Mouse (Mus musculus): ENCODE measurements around the gene Bend4. TPM values are rescaled to one million over a fixed set of nuclear protein-coding genes. Genes with fewer than 3 reads are reported as not detected.

Gene Bend4
- polyA plus RNA-seq, 1 experiment from 2014 or later, result 23.3 TPM

DNA sequence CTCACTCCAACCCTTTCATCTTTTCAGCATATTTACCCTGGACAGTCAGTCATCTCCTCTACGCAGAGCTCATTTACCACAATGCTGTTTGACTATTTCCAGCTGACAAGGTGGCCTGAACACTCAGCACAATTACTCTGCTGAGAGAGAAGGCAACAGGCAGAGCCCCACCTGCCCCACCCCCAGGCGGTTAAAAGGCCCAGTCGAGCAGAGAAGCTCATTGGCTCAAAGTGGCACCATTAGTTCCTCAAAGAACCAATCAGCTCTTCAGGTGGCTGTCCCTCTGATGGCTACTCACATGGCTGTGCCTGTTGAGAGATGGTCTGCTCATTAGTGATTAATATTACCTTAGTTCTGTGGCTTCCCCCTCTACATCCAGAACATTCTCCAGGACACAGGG is 3.5 kb downstream of the Bend4 start:
- H3K36me3 ChIP-seq (ENCODE audit: control insufficient read depth, insufficient read depth, low read length), result no peaks in the 10 kb centered on the region
- no peaks in the 10 kb centered on the region for H3K9me3 ChIP-seq (ENCODE audit: control insufficient read depth, low read length)
- H3K4me3 ChIP-seq (ENCODE audit: low read depth, low read length), result no peak overlapping the region
- 0 out of 2 replicates have a peak, but pooled peaks cover 3% of the 10 kb centered on the region for H3K27me3 ChIP-seq (ENCODE audit: control insufficient read depth, insufficient read depth, low read length)
- no peak overlapping the region for H3K9ac ChIP-seq (replicated peaks; ENCODE audit: low read depth, low read length)
- WGBS, result 22% methylated on average over 3 of the region's 3 CpGs
- ATAC-seq (ENCODE audit: low read depth), result no peak
- peaks cover 24% of the 10 kb centered on the region for H3K4me1 ChIP-seq (ENCODE audit: control insufficient read depth, insufficient read depth, low read length)
- H3K27ac ChIP-seq (ENCODE audit: low read depth, low read length), result 0 out of 2 replicates have a peak overlapping the region, but pooled peaks have one; percentile 10
- peak overlapping the region; percentile 67; the same call in 1 of the 2 replicates for H3K4me2 ChIP-seq (ENCODE audit: low read depth, low read length)

DNA sequence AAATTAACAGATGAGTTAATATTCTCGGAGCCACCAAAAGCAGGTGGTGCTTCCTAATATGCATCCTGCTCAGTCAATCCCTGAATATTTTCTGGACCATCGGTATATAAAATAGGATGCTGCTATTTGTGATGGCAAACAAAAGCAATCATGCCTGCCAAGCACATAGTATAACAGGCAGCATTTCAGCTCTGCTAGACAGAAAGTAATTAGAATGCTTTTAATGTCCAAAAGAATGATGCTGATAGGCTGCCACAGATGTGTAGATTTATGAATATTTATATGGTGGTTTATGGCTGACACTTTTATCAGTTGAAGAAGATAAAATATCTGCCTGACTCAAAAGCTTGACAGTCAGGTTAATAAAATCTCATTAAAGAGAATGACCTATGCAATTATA is 4.1 kb downstream of the Bend4 start:
- peak; percentile 26 for ATAC-seq (ENCODE audit: low read depth)
- H3K4me3 ChIP-seq (ENCODE audit: low read depth, low read length), result no peak overlapping the region
- H3K9ac ChIP-seq (replicated peaks; ENCODE audit: low read depth, low read length), result no peak overlapping the region

DNA sequence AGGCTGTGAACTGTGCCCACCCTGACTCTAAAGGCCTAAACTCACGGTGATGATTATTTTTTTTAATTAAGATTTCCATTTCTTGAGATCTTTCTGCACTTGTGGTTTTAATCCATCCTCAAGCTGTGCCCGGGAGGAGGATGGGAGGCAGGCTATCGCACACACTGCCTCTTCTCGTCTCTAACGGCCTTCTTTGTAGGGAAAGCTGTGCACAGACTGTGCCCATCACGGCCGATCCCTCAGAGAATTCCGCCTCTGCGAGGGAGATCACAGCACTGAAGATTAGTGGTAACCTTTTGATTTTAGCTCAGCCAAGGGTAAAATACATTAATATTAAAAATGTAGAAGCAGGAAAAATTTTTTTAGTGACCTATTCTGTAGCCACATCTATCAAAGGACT is 4.8 kb downstream of the Bend4 start:
- no peak for ATAC-seq (ENCODE audit: low read depth)
- Histone ChIP-seq H3K36me3 (ENCODE audit: control insufficient read depth, insufficient read depth, low read length) (no peaks in the 10 kb centered on the region), H3K4me2 (ENCODE audit: low read depth, low read length) (peak overlapping the region; percentile 23; the same call in 1 of the 2 replicates), H3K4me3 (ENCODE audit: low read depth, low read length) (no peak overlapping the region), H3K27me3 (ENCODE audit: control insufficient read depth, insufficient read depth, low read length) (0 out of 2 replicates have a peak, but pooled peaks cover 3% of the 10 kb centered on the region), H3K4me1 (ENCODE audit: control insufficient read depth, insufficient read depth, low read length) (peaks cover 24% of the 10 kb centered on the region), H3K27ac (ENCODE audit: low read depth, low read length) (peak overlapping the region; percentile 53; the same call in 1 of the 2 replicates), H3K9me3 (ENCODE audit: control insufficient read depth, low read length) (no peaks in the 10 kb centered on the region), H3K9ac (replicated peaks; ENCODE audit: low read depth, low read length) (peak overlapping the region; percentile 41)
- 39% methylated on average over 9 of the region's 9 CpGs for WGBS

More for the DNA sequence above, 4.1 kb downstream of the Bend4 start:
- peak overlapping the region; percentile 16; the same call in 1 of the 2 replicates for H3K4me2 ChIP-seq (ENCODE audit: low read depth, low read length)
- H3K36me3 ChIP-seq (ENCODE audit: control insufficient read depth, insufficient read depth, low read length), result no peaks in the 10 kb centered on the region
- peaks cover 24% of the 10 kb centered on the region for H3K4me1 ChIP-seq (ENCODE audit: control insufficient read depth, insufficient read depth, low read length)
- 38% methylated on average over 2 of the region's 2 CpGs for WGBS
- no peaks in the 10 kb centered on the region for H3K9me3 ChIP-seq (ENCODE audit: control insufficient read depth, low read length)
- 0 out of 2 replicates have a peak, but pooled peaks cover 3% of the 10 kb centered on the region for H3K27me3 ChIP-seq (ENCODE audit: control insufficient read depth, insufficient read depth, low read length)
- H3K27ac ChIP-seq (ENCODE audit: low read depth, low read length), result peak overlapping the region; percentile 16; the same call in 1 of the 2 replicates

DNA sequence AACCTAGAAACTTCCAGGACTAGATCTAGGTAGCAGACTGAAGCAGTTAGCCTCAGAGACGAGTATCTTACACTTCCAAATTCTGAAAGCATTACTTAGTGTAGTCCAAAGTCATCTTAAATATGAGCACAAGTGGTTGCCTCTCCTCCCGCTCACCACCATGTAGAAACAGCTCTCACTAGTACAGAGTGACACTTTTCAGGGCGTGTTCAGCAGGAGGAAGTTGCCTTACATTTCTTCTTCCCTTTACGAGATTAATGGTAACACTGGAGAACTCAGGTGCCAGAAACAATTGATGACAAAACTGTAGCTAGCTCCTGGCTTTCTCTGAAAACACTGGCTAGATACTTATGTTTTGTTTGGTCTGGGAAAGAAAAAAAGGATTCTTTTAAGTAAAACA is 8.7 kb downstream of the Bend4 start:
- Histone ChIP-seq H3K36me3 (ENCODE audit: control insufficient read depth, insufficient read depth, low read length) (0 out of 2 replicates have a peak, but pooled peaks cover 3% of the 10 kb centered on the region), H3K4me3 (ENCODE audit: low read depth, low read length) (no peak overlapping the region), H3K9me3 (ENCODE audit: control insufficient read depth, low read length) (no peaks in the 10 kb centered on the region), H3K27me3 (ENCODE audit: control insufficient read depth, insufficient read depth, low read length) (no peaks in the 10 kb centered on the region), H3K9ac (replicated peaks; ENCODE audit: low read depth, low read length) (no peak overlapping the region), H3K4me2 (ENCODE audit: low read depth, low read length) (no peak overlapping the region), H3K4me1 (ENCODE audit: control insufficient read depth, insufficient read depth, low read length) (peaks cover 15% of the 10 kb centered on the region; the same call in 1 of the 2 replicates), H3K27ac (ENCODE audit: low read depth, low read length) (no peak overlapping the region)
- WGBS, result 88% methylated on average over 4 of the region's 4 CpGs
- ATAC-seq (ENCODE audit: low read depth), result no peak

DNA sequence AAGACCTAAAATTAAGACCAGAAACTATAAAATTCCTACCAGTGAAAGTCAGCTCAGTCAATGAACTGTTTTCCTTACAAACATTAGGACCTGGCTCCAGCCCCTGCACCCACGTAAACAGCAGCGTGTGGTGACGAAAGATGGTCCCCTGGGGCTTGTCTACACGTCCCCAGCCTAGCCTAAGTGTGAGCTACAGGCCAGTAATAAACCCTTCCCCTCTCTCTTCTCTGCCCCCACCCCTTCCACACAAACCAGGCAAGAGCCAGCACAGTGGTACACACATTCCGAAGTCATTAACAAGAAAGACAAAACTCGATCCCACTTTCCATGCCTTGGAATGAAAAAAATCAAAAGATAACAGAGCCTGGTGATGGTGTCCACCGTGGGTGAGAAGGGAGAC is 16.6 kb downstream of the Bend4 start:
- H3K27me3 ChIP-seq (ENCODE audit: control insufficient read depth, insufficient read depth, low read length), result no peaks in the 10 kb centered on the region
- H3K4me3 ChIP-seq (ENCODE audit: low read depth, low read length), result no peak overlapping the region
- 0 out of 2 replicates have a peak, but pooled peaks cover 3% of the 10 kb centered on the region for H3K36me3 ChIP-seq (ENCODE audit: control insufficient read depth, insufficient read depth, low read length)
- H3K9ac ChIP-seq (replicated peaks; ENCODE audit: low read depth, low read length), result no peak overlapping the region
- H3K4me2 ChIP-seq (ENCODE audit: low read depth, low read length), result no peak overlapping the region
- H3K9me3 ChIP-seq (ENCODE audit: control insufficient read depth, low read length), result no peaks in the 10 kb centered on the region
- WGBS, result 81% methylated on average over 7 of the region's 7 CpGs
- H3K27ac ChIP-seq (ENCODE audit: low read depth, low read length), result no peak overlapping the region
- no peaks in the 10 kb centered on the region for H3K4me1 ChIP-seq (ENCODE audit: control insufficient read depth, insufficient read depth, low read length)
- ATAC-seq (ENCODE audit: low read depth), result no peak

DNA sequence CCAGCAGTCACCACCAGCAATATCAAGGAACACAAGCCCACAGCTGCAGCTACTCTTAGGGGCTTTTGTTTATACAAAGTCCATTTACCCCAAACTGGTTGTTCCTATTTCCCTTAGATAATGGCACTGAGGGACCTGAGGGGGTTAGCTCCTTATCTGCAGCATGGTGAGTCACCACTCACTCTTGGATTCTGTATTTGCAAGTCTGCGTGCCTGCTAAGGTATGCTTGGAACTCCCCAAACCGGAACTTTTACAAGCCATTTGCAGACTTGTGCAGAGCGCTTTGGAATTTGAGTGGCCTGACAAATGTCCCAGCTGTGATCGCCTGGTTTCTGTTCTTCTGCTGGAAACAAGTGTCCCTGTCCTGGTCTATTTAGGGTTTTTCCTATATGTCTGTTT is 17.7 kb downstream of the Bend4 start:
- H3K4me3 ChIP-seq (ENCODE audit: low read depth, low read length), result no peak overlapping the region
- no peaks in the 10 kb centered on the region for H3K27me3 ChIP-seq (ENCODE audit: control insufficient read depth, insufficient read depth, low read length)
- 83% methylated on average over 4 of the region's 4 CpGs for WGBS

DNA sequence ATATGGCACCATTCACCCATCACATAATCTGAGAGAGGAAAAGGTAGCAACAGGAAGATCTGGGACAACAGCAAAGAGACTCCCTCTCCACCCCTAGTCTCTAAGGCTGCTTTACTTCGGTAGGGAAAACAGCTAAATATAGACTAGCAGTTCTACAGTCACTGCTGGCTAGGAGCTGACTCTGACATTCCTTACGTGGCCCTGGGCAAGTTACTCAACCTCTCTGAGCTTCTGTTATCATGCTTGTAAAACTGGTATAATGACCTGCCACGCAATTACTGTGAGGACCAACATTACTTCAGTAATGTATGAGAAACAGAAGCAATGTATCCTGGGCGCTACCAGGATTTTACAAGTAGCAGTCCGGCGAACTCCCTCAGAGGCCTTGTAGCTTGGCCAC is 19.7 kb downstream of the Bend4 start:
- no peaks in the 10 kb centered on the region for H3K9me3 ChIP-seq (ENCODE audit: control insufficient read depth, low read length)
- H3K4me3 ChIP-seq (ENCODE audit: low read depth, low read length), result no peak overlapping the region
- 89% methylated on average over 6 of the region's 6 CpGs for WGBS
- no peak overlapping the region for H3K27ac ChIP-seq (ENCODE audit: low read depth, low read length)
- no peaks in the 10 kb centered on the region for H3K4me1 ChIP-seq (ENCODE audit: control insufficient read depth, insufficient read depth, low read length)
- ATAC-seq (ENCODE audit: low read depth), result no peak
- H3K27me3 ChIP-seq (ENCODE audit: control insufficient read depth, insufficient read depth, low read length), result no peaks in the 10 kb centered on the region
- no peaks in the 10 kb centered on the region for H3K36me3 ChIP-seq (ENCODE audit: control insufficient read depth, insufficient read depth, low read length)
- no peak overlapping the region for H3K4me2 ChIP-seq (ENCODE audit: low read depth, low read length)
- H3K9ac ChIP-seq (replicated peaks; ENCODE audit: low read depth, low read length), result no peak overlapping the region

More for the DNA sequence above, 17.7 kb downstream of the Bend4 start:
- Histone ChIP-seq H3K4me1 (ENCODE audit: control insufficient read depth, insufficient read depth, low read length) (no peaks in the 10 kb centered on the region), H3K36me3 (ENCODE audit: control insufficient read depth, insufficient read depth, low read length) (0 out of 2 replicates have a peak, but pooled peaks cover 3% of the 10 kb centered on the region), H3K27ac (ENCODE audit: low read depth, low read length) (no peak overlapping the region), H3K9me3 (ENCODE audit: control insufficient read depth, low read length) (no peaks in the 10 kb centered on the region), H3K9ac (replicated peaks; ENCODE audit: low read depth, low read length) (no peak overlapping the region), H3K4me2 (ENCODE audit: low read depth, low read length) (no peak overlapping the region)
- ATAC-seq (ENCODE audit: low read depth), result no peak

DNA sequence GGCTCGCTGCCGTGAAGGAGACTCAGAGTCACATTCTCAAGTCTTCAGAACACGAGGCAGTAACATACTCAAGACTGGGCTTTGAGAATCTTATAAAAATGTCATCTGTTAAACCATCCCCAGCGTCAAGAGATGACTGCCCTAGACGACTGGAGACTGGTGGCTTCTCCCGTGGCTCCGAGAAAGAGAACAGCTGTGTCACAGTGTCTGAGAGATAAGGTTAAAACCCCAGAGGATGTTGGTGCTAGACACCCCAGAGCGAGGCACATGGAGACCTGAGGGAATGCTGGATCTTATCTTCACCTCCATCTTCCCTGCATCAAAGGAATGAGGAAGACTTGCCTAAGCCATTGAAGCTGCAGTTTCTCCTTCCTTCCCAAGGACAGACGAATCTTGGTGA is 23.2 kb downstream of the Bend4 start:
- Histone ChIP-seq H3K9ac (replicated peaks; ENCODE audit: low read depth, low read length) (no peak overlapping the region), H3K27me3 (ENCODE audit: control insufficient read depth, insufficient read depth, low read length) (no peaks in the 10 kb centered on the region), H3K4me2 (ENCODE audit: low read depth, low read length) (no peak overlapping the region), H3K27ac (ENCODE audit: low read depth, low read length) (no peak overlapping the region), H3K9me3 (ENCODE audit: control insufficient read depth, low read length) (no peaks in the 10 kb centered on the region), H3K4me3 (ENCODE audit: low read depth, low read length) (no peak overlapping the region), H3K36me3 (ENCODE audit: control insufficient read depth, insufficient read depth, low read length) (no peaks in the 10 kb centered on the region), H3K4me1 (ENCODE audit: control insufficient read depth, insufficient read depth, low read length) (no peaks in the 10 kb centered on the region)
- 86% methylated on average over 9 of the region's 9 CpGs for WGBS
- no peak for ATAC-seq (ENCODE audit: low read depth)

DNA sequence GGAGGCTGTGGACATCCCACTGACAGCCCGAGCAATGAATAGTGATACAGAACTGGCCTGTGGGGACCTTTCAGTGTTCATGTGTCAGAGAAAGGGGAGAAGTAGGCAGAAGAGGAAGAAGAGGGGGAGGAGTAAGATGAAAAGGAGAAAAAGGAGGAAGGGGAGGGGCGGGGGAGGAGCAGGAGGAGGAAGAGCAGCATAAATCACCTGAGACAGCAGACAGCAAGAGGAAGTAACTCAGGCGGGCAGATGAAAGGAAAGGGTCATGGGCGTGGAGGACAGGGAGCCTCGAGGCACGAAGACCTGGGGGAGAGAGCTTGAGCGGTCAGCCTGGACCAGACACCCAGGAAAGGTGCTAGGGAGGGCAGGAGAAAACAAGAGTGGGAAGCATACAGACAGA is 23.7 kb downstream of the Bend4 start:
- Histone ChIP-seq H3K4me2 (ENCODE audit: low read depth, low read length) (no peak overlapping the region), H3K36me3 (ENCODE audit: control insufficient read depth, insufficient read depth, low read length) (no peaks in the 10 kb centered on the region), H3K27me3 (ENCODE audit: control insufficient read depth, insufficient read depth, low read length) (no peaks in the 10 kb centered on the region), H3K4me1 (ENCODE audit: control insufficient read depth, insufficient read depth, low read length) (no peaks in the 10 kb centered on the region), H3K9me3 (ENCODE audit: control insufficient read depth, low read length) (no peaks in the 10 kb centered on the region), H3K4me3 (ENCODE audit: low read depth, low read length) (no peak overlapping the region), H3K9ac (replicated peaks; ENCODE audit: low read depth, low read length) (no peak overlapping the region), H3K27ac (ENCODE audit: low read depth, low read length) (no peak overlapping the region)
- WGBS, result 43% methylated on average over 7 of the region's 7 CpGs
- ATAC-seq (ENCODE audit: low read depth), result no peak

All from neural tube, embryonic 14.5 days (tissue).